Mouse (Mus musculus) ES-E14 (cell line): ENCODE results near the gene Stox1.

Experiments used
- CHD2 ChIP-seq: IDR thresholded peaks from 2 replicates; pipeline ENCODE4 v1.6.1; 2014; ENCODE audit warnings: mild to moderate bottlenecking, low read depth, low read length, inconsistent platforms
- ZC3H11A ChIP-seq: IDR thresholded peaks from 2 replicates; pipeline ENCODE4 v1.6.1; 2012; ENCODE audit warnings: low read depth, mild to moderate bottlenecking, inconsistent platforms, low read length, borderline replicate concordance

DNA sequence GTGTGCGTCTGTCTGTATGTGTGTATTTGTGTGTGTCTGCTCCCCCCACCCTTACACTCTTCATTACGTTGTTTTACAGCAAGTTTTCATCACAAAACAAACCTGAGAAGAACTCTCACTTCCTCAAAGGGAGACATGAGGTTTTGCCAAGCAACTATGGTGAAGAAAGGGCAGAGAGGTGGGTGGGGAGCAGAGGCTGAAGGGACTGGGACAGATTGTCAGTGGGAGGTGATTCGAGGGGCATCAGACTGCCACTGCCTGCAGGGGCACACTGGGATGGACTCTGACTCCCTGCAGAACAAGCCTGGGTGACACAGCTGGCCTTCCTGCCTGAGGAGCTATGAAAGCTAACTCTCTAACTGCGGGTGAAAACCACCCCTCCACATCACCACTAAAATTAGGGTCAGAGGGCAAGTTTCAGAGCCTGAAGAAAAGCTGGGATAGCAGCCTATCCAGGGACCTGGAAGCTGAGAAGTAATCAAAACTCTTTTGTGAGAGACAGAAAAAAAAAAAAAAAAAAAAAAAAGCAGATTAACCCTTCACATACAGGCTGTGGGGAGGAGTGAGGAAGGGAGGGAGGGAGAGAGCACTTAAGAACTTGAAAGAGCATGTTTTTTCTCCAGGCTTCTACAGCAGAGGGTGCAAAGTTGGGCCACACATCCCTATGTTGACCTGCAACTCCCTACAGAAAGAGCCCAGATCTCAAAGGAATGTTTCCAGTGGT is 11.2 kb upstream of the Stox1 start:
- TF ChIP-seq ZC3H11A = no peak
- no peak for TF ChIP-seq CHD2
